Mouse (Mus musculus) gastrocnemius, adult 2 months (tissue): ENCODE measurements at regions not wholly inside any gene's neighbourhood (a gene's known extent, or its start where the extent isn't known, plus 50 kb on each side); places are given as distances from the start of the nearest gene placed in this dataset.

Experiments used
- DNase-seq: peaks from one replicate; pipeline ENCODE4 v3.0.0; 2022
- H3K27ac ChIP-seq: fragments of 200-600 bp; 2 replicates; pipeline ENCODE4 v1.8.1; 2022; ENCODE audit warnings: mild to moderate bottlenecking
- H3K4me3 ChIP-seq: fragments of 200-600 bp; 2 replicates; pipeline ENCODE4 v1.8.1; 2022; ENCODE audit warnings: mild to moderate bottlenecking, moderate library complexity
- CTCF ChIP-seq: fragments of 200-600 bp; IDR thresholded peaks from 2 replicates; pipeline ENCODE4 v1.8.1; 2022; ENCODE audit warnings: antibody characterized with exemption, mild to moderate bottlenecking, moderate library complexity
- intact Hi-C: fragments of 180-260 bp; cut with DNase I; formaldehyde crosslinking; loops from one replicate; pipeline ENCODE4 v1.15.1; 2025

GRCm38 (mm10) chr6:59556668-59557310 is 130.7 kb upstream of the Gprin3 start:
- no peak for TF ChIP-seq CTCF

GRCm38 (mm10) chr6:59537025-59537424 is 110.9 kb upstream of the Gprin3 start:
- DNase-seq, result no peak
- Histone ChIP-seq H3K4me3 (no peak overlapping the region), H3K27ac (no peak overlapping the region)
- intact Hi-C loops, result no loop called here
- TF ChIP-seq CTCF, result no peak

More at GRCm38 (mm10) chr6:59556668-59557310, 130.7 kb upstream of the Gprin3 start:
- DNase-seq, result no peak
- Histone ChIP-seq H3K27ac (no peak overlapping the region), H3K4me3 (no peak overlapping the region)
- intact Hi-C loops, result no loop called here

GRCm38 (mm10) chr6:59524940-59525265 is 98.8 kb upstream of the Gprin3 start:
- intact Hi-C loops, result no loop called here
- Histone ChIP-seq H3K27ac (no peak overlapping the region), H3K4me3 (no peak overlapping the region)
- no peak for TF ChIP-seq CTCF
- no peak for DNase-seq

GRCm38 (mm10) chr6:59524095-59524939 is 98.2 kb upstream of the Gprin3 start:
- intact Hi-C loops, result no loop called here

GRCm38 (mm10) chr6:59522960-59523359 is 96.9 kb upstream of the Gprin3 start:
- no peak for TF ChIP-seq CTCF
- Histone ChIP-seq H3K27ac (no peak overlapping the region), H3K4me3 (no peak overlapping the region)
- intact Hi-C loops, result no loop called here
- DNase-seq, result no peak

More at GRCm38 (mm10) chr6:59524095-59524939, 98.2 kb upstream of the Gprin3 start:
- TF ChIP-seq CTCF, result no peak
- Histone ChIP-seq H3K4me3 (no peak overlapping the region), H3K27ac (no peak overlapping the region)
- DNase-seq, result no peak

- no peak for DNase-seq
- TF ChIP-seq CTCF, result no peak; the same call in 1 of the 2 replicates
- no peak overlapping the region for H3K4me3 ChIP-seq
- H3K27ac ChIP-seq, result no peak overlapping the region
- intact Hi-C loops, result no loop called here
These were observed 74.7 kb upstream of the Gprin3 start for GRCm38 (mm10) chr6:59500818-59501217.

- TF ChIP-seq CTCF, result no peak
- no peak for DNase-seq
- intact Hi-C loops, result no loop called here
- no peak overlapping the region for H3K4me3 ChIP-seq
- no peak overlapping the region for H3K27ac ChIP-seq
These were observed 72.7 kb upstream of the Gprin3 start for GRCm38 (mm10) chr6:59498800-59499199.

GRCm38 (mm10) chr6:59498079-59498478 is 72.0 kb upstream of the Gprin3 start:
- peak; percentile 46 for DNase-seq
- no peak overlapping the region for H3K4me3 ChIP-seq
- H3K27ac ChIP-seq, result no peak overlapping the region
- peak; percentile 73 for TF ChIP-seq CTCF
- intact Hi-C loops, result no loop called here

- TF ChIP-seq CTCF, result no peak
- H3K4me3 ChIP-seq, result no peak overlapping the region
- intact Hi-C loops, result no loop called here
- no peak for DNase-seq
- no peak overlapping the region for H3K27ac ChIP-seq
These were observed 63.0 kb upstream of the Gprin3 start for GRCm38 (mm10) chr6:59489001-59489575.

- intact Hi-C loops, result no loop called here
- no peak for TF ChIP-seq CTCF
- Histone ChIP-seq H3K27ac (no peak overlapping the region), H3K4me3 (no peak overlapping the region)
- DNase-seq, result no peak
These were observed 62.3 kb upstream of the Gprin3 start for GRCm38 (mm10) chr6:59488386-59488785.

GRCm38 (mm10) chr6:59484004-59484403 is 57.9 kb upstream of the Gprin3 start:
- intact Hi-C loops, result no loop called here
- no peak for TF ChIP-seq CTCF
- DNase-seq, result no peak
- no peak overlapping the region for H3K27ac ChIP-seq
- no peak overlapping the region for H3K4me3 ChIP-seq

GRCm38 (mm10) chr6:59483587-59483986 is 57.5 kb upstream of the Gprin3 start:
- peak; percentile 79 for TF ChIP-seq CTCF
- Histone ChIP-seq H3K27ac (no peak overlapping the region), H3K4me3 (no peak overlapping the region)
- DNase-seq, result peak; percentile 21
- intact Hi-C loops, result loop anchor here (2.0 kb wide), 1 partner anchor 233 kb away; no protein-coding TSS in a partner anchor
